Mouse (Mus musculus) C3H10T1/2 (cell line): Measurements from ENCODE around the gene 4930596D02Rik. TPM values are rescaled to one million over a fixed set of nuclear protein-coding genes. Genes with fewer than 3 reads are reported as not detected.

Experiments used
- polyA plus RNA-seq, 2 experiments: library from polyadenylated mRNA; unstranded; fragments of >200 nt; fragmentation: generic; extraction: Trizol; gene quantifications; one replicate each; pipeline ENCODE4 v1.2.1; 2012; ENCODE audit warnings: missing spikeins in 2 of 2

4930596D02Rik gene
- not detected for polyA plus RNA-seq

DNA sequence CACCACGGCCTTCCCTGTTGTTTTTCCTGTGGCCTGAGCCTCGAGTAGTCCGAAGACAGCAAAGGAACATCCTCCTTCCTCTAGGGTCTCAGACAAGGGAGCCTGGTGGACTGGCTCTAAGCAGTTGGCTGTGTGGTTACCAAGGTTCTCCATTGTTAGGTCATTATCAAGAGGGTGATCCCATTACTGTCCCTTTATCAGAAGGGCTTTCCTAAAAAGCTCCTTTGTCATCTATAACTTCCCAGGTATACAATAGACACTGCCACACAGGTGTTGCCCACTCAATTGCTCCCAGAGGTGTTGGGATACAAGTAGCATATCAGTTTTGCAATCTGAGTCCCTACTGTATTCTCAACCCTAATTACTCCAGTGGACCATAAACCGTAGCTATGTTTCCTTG, at the start of gene 4930596D02Rik:
4930596D02Rik (minus strand) TSS at position 101 of the 400 bp plus-strand sequence.

